Comparison of ENCODE assay signal across 12 mouse cellular contexts in the genomic region with DNA sequence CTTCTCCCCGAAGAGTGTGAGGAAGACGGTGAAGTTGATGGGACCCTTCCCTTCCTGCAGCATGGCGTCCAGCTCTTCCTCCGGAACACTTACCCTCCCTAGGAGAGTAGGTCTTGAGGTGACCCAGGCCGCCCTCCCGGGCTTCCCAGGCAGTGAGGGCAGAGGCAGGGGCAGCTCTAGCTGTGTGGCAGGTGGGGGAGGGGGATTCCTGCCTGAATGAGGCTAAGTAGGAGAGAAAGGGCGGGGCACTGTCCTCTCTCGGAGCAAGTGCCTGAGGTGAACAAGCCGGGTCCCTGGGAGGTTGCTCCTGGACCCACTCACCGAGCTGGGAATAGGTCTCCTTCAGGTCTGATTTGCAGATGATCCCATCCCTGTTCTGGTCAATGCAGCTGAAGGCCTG. TPM values are rescaled to one million over a fixed set of nuclear protein-coding genes. Genes with fewer than 3 reads are reported as not detected.
DNase-seq lines count a peak whose midpoint lies in the region; ATAC-seq and TF ChIP-seq lines count a peak whose summit lies in the region.
"Had no signal": no experiment of that assay in that cellular context is flagged by ENCODE, and none has a peak within 500 bp of the region (broad histone marks: within the 10 kb centered on the region; RNA-seq: fewer than 3 reads in every experiment).

No protein-coding gene starts in this region.

- peak overlapping the region; percentile 50 for H3K4me3 ChIP-seq in heart, embryonic 15.5 days
- no peak overlapping the region for H3K4me3 ChIP-seq in lung, postnatal 0 days (ENCODE audit: low read depth, low read length)
- no peak overlapping the region for H3K4me3 ChIP-seq in embryonic facial prominence, embryonic 13.5 days
- H3K4me3 ChIP-seq: gastrocnemius, adult 2 months; myocyte had no signal

- 0 out of 2 replicates have a peak, but pooled peaks have one; percentile 3 for ATAC-seq in heart, embryonic 15.5 days (replicated peaks; ENCODE audit: insufficient number of reproducible peaks, insufficient read depth, low FRiP score, low read depth)
- ATAC-seq in lung, postnatal 0 days, result no peak
- ATAC-seq in embryonic facial prominence, embryonic 13.5 days (ENCODE audit: insufficient number of reproducible peaks, insufficient read depth, low FRiP score, low TSS enrichment, low read depth), result no peak

- no peaks in the 10 kb centered on the region for H3K9me3 ChIP-seq in heart, embryonic 15.5 days (replicated peaks)
- no peaks in the 10 kb centered on the region for H3K9me3 ChIP-seq in lung, postnatal 0 days (ENCODE audit: low read length)
- no peaks in the 10 kb centered on the region for H3K9me3 ChIP-seq in embryonic facial prominence, embryonic 13.5 days

- 15% methylated on average over 10 of the region's 10 CpGs for WGBS in heart, embryonic 15.5 days
- 24% methylated on average over 10 of the region's 10 CpGs for WGBS in lung, postnatal 0 days
- WGBS in embryonic facial prominence, embryonic 13.5 days, result 20% methylated on average over 10 of the region's 10 CpGs

- peaks cover 65% of the 10 kb centered on the region for H3K4me1 ChIP-seq in heart, embryonic 15.5 days (replicated peaks)
- H3K4me1 ChIP-seq in lung, postnatal 0 days (ENCODE audit: insufficient read depth, low read depth, low read length), result peaks cover 9% of the 10 kb centered on the region; the same call in 1 of the 2 replicates
- H3K4me1 ChIP-seq in embryonic facial prominence, embryonic 13.5 days, result peaks cover 41% of the 10 kb centered on the region

- peak overlapping the region; percentile 63 for H3K9ac ChIP-seq in heart, embryonic 15.5 days
- H3K9ac ChIP-seq in lung, postnatal 0 days (replicated peaks; ENCODE audit: low read depth), result no peak overlapping the region
- no peak overlapping the region for H3K9ac ChIP-seq in embryonic facial prominence, embryonic 13.5 days

- H3K4me2 ChIP-seq in heart, embryonic 15.5 days, result peak overlapping the region; percentile 64
- peak overlapping the region; percentile 19; the same call in 1 of the 2 replicates for H3K4me2 ChIP-seq in lung, postnatal 0 days (replicated peaks; ENCODE audit: low read depth, low read length)
- peak overlapping the region; percentile 28 for H3K4me2 ChIP-seq in embryonic facial prominence, embryonic 13.5 days

- no peak for DNase-seq in heart, adult 9 months (ENCODE audit: low spot score in 2 of 2)
- DNase-seq in lung, postnatal 0 days (ENCODE audit: low spot score), result no peak
- DNase-seq in lung, postnatal 36 days, result no peak
- peak; percentile 47 for DNase-seq in retina, embryonic 14.5 days (ENCODE audit: low spot score)
- DNase-seq in cerebellum, adult 8-10 months, result no peak
- DNase-seq in right cerebral cortex, adult 18-20 months, result no peak
- DNase-seq: cerebellum, postnatal 36 days; gastrocnemius, adult 2 months; kidney, adult 11 months had no signal

- H3K36me3 ChIP-seq in heart, embryonic 15.5 days, result no peaks in the 10 kb centered on the region
- no peaks in the 10 kb centered on the region for H3K36me3 ChIP-seq in lung, postnatal 0 days (ENCODE audit: insufficient read depth, low read length)
- H3K36me3 ChIP-seq in embryonic facial prominence, embryonic 13.5 days, result no peaks in the 10 kb centered on the region

- no peak for TF ChIP-seq EP300 in lung, postnatal 0 days (IDR thresholded peaks at IDR 0.05)

- TF ChIP-seq CTCF in lung, postnatal 0 days (IDR thresholded peaks at IDR 0.05), result no peak

- H3K27ac ChIP-seq in heart, embryonic 15.5 days, result peak overlapping the region; percentile 83
- H3K27ac ChIP-seq in lung, postnatal 0 days (ENCODE audit: low read length), result no peak overlapping the region
- no peak overlapping the region for H3K27ac ChIP-seq in embryonic facial prominence, embryonic 13.5 days
- H3K27ac ChIP-seq: gastrocnemius, adult 2 months had no signal

- H3K27me3 ChIP-seq in heart, embryonic 15.5 days, result peaks cover 12% of the 10 kb centered on the region; the same call in 1 of the 2 replicates
- no peaks in the 10 kb centered on the region for H3K27me3 ChIP-seq in lung, postnatal 0 days (replicated peaks; ENCODE audit: insufficient read depth, low read length)
- peaks cover 17% of the 10 kb centered on the region for H3K27me3 ChIP-seq in embryonic facial prominence, embryonic 13.5 days

RNA-seq across cellular contexts. Expression of a gene that starts 0.7 kb away (rescaled TPM):
- 3,544 and 4,168 TPM in 2 replicates for polyA plus RNA-seq in heart, embryonic 15.5 days (2015; fragmentation: Nextera tagmentation; extraction: Ambion mirVana)
- polyA plus RNA-seq in lung, postnatal 0 days (2015; fragmentation: Nextera tagmentation; extraction: Ambion mirVana), result 327 and 405 TPM in 2 replicates
- 1.3 and 10.3 TPM in 2 replicates for polyA plus RNA-seq in embryonic facial prominence, embryonic 13.5 days (2015; fragmentation: Nextera tagmentation; extraction: Ambion mirVana)
- polyA plus RNA-seq: myocyte had no signal

RNA-seq across cellular contexts. Expression of a gene that starts 19.7 kb away (rescaled TPM):
- polyA plus RNA-seq in heart, embryonic 15.5 days (2015; fragmentation: Nextera tagmentation; extraction: Ambion mirVana), result 96.4 and 112 TPM in 2 replicates
- polyA plus RNA-seq in lung, postnatal 0 days (2015; fragmentation: Nextera tagmentation; extraction: Ambion mirVana), result 30.1 and 34.1 TPM in 2 replicates
- 110 and 138 TPM in 2 replicates for polyA plus RNA-seq in embryonic facial prominence, embryonic 13.5 days (2015; fragmentation: Nextera tagmentation; extraction: Ambion mirVana)

RNA-seq across cellular contexts. Expression of a gene that starts 36.1 kb away (rescaled TPM):
- polyA plus RNA-seq in heart, embryonic 15.5 days (2015; fragmentation: Nextera tagmentation; extraction: Ambion mirVana), result 31.7 and 43.7 TPM in 2 replicates
- polyA plus RNA-seq in lung, postnatal 0 days (2015; fragmentation: Nextera tagmentation; extraction: Ambion mirVana), result 21.8 and 22.3 TPM in 2 replicates
- 32.9 and 38.7 TPM in 2 replicates for polyA plus RNA-seq in embryonic facial prominence, embryonic 13.5 days (2015; fragmentation: Nextera tagmentation; extraction: Ambion mirVana)

RNA-seq across cellular contexts. Expression of a gene that starts 52.0 kb away (rescaled TPM):
- 0.72 and 2.0 TPM in 2 replicates for polyA plus RNA-seq in heart, embryonic 15.5 days (2015; fragmentation: Nextera tagmentation; extraction: Ambion mirVana)
- polyA plus RNA-seq in lung, postnatal 0 days (2015; fragmentation: Nextera tagmentation; extraction: Ambion mirVana), result 1.2 and 2.1 TPM in 2 replicates
- polyA plus RNA-seq in embryonic facial prominence, embryonic 13.5 days (2015; fragmentation: Nextera tagmentation; extraction: Ambion mirVana), result 2.1 and 2.4 TPM in 2 replicates

RNA-seq across cellular contexts. Expression of a gene that starts 57.7 kb away (rescaled TPM):
- 33.6 and 42.2 TPM in 2 replicates for polyA plus RNA-seq in heart, embryonic 15.5 days (2015; fragmentation: Nextera tagmentation; extraction: Ambion mirVana)
- 40.2 and 40.9 TPM in 2 replicates for polyA plus RNA-seq in lung, postnatal 0 days (2015; fragmentation: Nextera tagmentation; extraction: Ambion mirVana)
- polyA plus RNA-seq in embryonic facial prominence, embryonic 13.5 days (2015; fragmentation: Nextera tagmentation; extraction: Ambion mirVana), result 58.7 and 66.0 TPM in 2 replicates

Comparison
In these comparisons a context has a peak if more than half of its experiments do, and no peak if none do; other contexts are left out.
1. RNA of a gene that starts 0.7 kb away (polyA plus RNA-seq): 3,544 to 4,168 TPM in heart, embryonic 15.5 days and 327 to 405 TPM in lung, postnatal 0 days; 1.3 to 10.3 TPM in embryonic facial prominence, embryonic 13.5 days; every median in the first group is over 10 times any median in the second.
2. Peak in every context shown above with its lines, with median percentiles within 50 percentile points of each other: H3K4me2 ChIP-seq.